Mouse (Mus musculus): Measurements from ENCODE around the gene Arl6ip4.

GRCm38 (mm10) chr5:124125093-124125492 lies 9.2 kb downstream of the Arl6ip4 start:
- TF ChIP-seq POLR2A (IDR thresholded peaks at IDR 0.05; ENCODE audit: low read depth, low read length) (no peak), CTCF (IDR thresholded peaks at IDR 0.05; ENCODE audit: extremely low read depth, insufficient read length, insufficient replicate concordance, low read depth, low read length) (no peak)
